Mouse (Mus musculus): ENCODE measurements at regions not wholly inside any gene's neighbourhood (a gene's known extent, or its start where the extent isn't known, plus 50 kb on each side); places are given as distances from the start of the nearest gene placed in this dataset.

DNA sequence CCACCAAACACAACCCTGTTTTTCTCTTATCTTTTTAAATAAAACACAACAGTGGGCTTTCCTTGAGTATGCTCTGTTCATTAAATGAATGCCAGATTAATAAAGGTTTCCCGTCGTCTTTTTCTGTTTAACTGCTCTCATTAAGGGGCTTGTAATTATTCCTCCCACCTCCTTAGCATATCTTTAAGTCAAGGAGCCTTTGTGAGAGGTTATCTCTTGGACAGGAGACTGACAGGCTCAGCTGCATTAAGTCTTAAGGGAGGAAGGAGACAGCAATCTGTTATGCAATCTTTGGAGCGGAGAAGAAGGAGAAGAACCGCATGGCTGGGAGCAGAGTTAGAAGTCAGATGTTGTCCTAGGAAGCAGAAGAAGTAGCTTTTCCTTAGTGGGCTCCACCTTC is 111.3 kb upstream of the Syt6 start:
- DNase-seq (ENCODE audit: extremely low spot score in 1 of 2, low spot score in 1 of 2), result no peak

- no peak for DNase-seq (ENCODE audit: extremely low spot score in 1 of 2, low spot score in 1 of 2)
Measured at GRCm38 (mm10) chr3:103464181-103464580, 110.8 kb upstream of the Syt6 start.

DNA sequence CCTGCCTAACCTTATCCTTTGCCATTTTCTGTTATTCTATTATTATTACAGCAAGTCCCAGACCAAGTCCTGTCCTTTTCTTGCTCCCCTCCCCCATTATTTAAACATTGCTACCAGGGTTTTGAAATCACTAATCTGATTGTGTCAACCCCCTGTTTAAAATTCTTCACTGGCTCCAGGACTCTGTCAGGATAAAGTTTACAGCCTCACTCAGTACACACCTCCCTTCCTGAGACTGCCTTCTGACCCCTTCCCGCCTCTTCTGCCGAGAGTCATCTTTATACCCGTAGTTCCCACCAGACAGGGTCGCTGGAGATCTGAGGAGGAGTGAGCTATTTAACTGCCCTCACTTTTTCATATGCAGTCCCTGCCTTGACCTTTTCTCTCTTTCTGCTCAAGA is 110.3 kb upstream of the Syt6 start:
- DNase-seq (ENCODE audit: extremely low spot score in 1 of 2, low spot score in 1 of 2), result no peak

DNA sequence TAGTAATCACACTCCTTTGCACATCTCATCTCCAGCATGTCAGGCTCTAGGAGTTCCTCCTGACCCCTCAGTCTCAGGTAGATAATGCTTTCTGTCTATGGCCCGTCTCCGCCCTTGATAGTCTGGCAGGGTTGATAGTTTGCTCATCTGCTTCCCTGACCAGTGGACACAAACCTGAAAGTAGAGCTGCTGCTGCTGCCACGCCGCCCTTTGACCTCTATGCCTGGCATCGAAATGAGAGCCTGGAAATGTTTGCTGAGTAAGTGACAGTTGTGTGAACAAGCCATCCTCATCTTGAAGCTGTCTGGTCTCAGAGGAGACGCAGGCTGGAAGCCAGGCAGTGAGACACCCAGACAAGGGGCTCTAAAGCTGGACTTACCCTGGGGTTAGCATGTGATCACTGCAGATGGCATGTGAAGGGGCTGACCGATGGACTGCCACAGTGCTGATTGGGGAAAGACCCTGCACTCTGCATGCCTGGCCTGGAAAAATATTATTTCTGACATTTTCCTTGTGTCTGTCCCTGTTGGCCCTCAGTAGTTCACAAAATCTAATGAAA is 109.8 kb upstream of the Syt6 start:
- DNase-seq (ENCODE audit: extremely low spot score in 1 of 2, low spot score in 1 of 2), result no peak

DNA sequence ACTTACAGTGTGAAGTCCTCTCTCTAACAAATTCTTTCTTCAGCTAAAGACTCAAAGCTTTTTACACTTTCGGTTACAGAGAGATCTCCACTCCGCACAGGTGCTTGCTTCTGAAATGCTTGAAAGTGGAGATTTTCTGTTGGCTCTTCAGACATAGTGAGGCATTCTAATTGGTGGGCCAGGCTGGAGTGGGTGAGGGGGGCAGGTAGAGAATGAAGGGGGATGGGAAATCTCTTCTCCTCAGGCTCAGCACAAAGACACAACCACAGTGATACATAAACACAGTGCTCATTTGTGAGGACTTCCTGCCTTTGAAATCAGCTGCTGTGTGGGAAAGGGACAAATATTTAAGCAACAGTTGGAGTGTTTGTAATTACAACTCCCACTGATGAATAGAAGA is 109.1 kb upstream of the Syt6 start:
- DNase-seq (ENCODE audit: extremely low spot score in 1 of 2, low spot score in 1 of 2), result no peak

DNA sequence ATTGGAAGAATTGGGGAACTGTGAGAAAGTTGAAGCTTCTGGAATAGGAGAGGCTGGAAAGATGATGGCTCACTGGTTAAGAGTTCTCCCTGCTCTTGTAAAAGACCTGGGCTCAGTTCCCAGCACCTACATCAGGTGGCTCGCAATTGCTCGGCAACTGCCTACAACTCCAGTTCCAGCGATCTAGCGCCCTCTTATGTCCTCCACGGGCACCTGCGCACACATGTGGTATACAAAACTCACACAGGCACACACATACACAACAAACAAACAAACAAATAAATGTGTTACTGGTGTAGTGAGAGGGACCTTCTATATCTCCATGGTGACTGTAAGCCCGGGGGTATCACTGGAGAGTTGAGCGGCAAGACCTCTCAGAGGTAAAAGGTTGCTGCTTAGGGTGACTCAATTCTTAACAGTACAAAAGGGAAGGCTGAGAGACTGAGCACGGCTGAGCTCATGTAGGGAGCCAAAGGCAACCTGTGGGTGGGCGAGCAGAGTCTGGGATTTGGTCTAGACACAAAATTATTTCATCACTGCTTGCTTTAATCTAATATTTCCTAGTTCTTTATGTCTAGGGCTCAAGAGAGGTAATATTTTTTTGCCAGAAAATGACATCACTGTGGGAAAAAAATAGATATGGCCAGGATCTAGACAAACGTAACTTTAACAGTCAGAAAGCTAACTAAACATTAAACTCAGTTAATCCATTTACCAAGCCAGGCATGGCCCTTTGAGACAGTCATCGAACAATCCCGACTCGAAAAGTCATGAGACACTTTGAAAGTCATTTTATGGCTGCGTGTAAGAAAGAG is 104.2 kb upstream of the Syt6 start:
- DNase-seq (ENCODE audit: extremely low spot score in 1 of 2, low spot score in 1 of 2), result no peak

- DNase-seq (ENCODE audit: extremely low spot score in 1 of 2, low spot score in 1 of 2), result no peak
Measured at GRCm38 (mm10) chr3:103472598-103472997, 102.4 kb upstream of the Syt6 start.

DNA sequence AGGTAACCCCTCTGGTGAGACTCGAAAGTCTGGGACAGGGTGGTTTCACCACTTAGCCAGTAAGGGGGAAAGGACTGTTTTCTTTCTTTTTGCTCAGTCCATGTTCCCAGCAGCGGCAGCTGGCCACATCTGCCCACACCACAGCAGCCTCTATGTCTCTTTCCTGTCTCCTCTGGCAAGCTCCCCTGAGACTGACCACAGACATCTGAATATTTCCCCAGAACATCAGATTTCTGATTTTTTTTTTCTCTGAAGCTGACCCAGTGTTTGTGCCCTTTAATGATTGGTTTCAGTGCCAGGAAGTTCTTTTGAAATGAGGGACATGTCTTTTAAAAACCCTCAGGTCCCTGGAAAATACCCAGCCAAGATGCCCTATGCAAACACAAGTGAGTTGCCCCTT is 101.7 kb upstream of the Syt6 start:
- no peak for DNase-seq (ENCODE audit: extremely low spot score in 1 of 2, low spot score in 1 of 2)

DNA sequence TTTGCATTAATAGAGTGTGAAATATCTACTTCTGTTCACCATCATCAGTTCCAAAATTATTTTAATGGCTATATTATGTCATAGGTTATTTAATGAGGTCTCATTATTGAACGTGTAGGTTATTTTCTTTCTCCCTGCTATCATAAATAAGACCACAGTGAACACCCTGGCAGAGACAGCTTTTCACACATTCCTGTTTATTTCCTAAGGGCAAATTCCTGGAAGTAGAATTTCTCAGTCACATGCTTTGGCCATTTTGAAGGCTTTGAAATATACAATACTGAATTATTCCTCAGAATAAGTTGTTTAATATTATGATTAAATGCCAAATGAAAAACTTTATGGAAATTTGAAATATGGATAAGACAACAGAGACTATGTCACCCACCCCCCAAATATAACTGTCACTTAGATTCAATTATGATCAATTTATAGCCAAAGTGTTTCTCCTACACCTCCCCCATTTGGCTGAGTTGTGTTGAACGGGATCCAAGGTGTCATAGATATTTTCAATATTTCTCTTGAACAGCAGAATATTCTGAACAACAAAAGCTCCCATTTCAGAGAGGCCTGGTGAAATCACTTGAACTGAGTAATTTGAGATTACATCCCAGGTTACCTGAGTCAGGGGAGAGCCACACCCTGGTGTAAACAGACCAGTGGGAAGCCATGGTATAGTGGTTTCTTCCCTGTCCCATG is 95.0 kb upstream of the Syt6 start:
- no peak for DNase-seq (ENCODE audit: extremely low spot score in 1 of 2, low spot score in 1 of 2)

DNA sequence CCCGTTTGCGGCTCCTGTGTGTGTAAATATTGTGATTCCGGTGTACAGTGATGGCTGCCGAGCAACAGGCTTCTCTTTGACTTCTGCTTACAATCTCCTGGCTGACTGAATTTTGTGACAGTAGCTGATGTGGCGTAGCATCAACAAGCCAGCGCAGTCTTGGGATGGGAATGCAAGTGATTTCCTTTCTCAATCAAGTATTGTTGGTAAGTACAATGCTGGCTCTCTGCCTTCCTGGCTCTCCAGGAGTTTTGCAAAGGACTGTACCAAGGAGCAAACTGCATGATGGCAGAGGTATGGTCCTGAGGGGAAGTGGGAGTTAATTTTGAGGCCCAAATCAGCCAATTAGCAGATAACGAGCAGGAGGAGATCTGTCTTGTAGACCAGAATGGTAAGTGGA is 94.4 kb upstream of the Syt6 start:
- DNase-seq (ENCODE audit: extremely low spot score in 1 of 2, low spot score in 1 of 2), result no peak

DNA sequence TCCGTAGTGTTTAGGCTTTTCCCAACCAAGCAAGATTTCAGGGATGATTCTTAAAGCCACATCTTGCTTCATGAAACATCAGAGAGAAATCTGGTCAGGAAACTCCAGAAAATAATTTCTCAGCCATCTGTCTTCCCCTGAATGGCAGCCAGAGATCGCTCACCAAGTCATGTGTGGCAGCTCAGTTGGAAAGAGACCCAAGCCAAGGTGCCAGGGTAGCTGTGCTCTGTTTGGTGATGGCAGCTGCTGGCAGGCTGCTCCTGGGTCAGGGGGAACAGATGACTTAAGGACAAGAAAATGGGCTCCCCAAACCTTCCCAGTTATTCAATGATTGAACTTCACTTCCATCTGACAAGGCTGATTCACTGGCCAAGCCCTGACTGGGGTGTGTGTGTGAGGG is 91.7 kb upstream of the Syt6 start:
- DNase-seq (ENCODE audit: extremely low spot score in 1 of 2, low spot score in 1 of 2), result no peak

- DNase-seq (ENCODE audit: extremely low spot score in 1 of 2, low spot score in 1 of 2), result no peak
Measured at GRCm38 (mm10) chr3:103483762-103484161, 91.3 kb upstream of the Syt6 start.

DNA sequence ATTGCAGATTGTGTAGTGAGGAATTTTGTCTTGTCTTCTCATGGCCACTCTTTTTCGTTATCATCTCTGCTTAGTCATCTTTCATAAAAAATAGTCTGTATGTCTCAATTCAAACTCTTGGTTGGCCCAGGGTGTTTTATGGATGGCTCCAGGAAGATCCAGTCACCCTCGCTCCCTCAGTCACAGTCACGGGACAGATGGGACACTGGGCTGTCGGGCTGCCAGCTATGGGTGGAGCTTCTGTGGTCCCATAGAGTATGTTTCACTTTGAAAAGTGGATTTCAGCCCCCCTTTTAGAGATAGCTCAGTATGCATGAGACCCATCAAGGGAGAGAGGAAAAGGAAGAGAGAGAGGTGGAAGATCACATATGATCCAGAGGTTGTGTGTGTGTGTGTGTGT is 85.2 kb upstream of the Syt6 start:
- DNase-seq (ENCODE audit: extremely low spot score in 1 of 2, low spot score in 1 of 2), result no peak

DNA sequence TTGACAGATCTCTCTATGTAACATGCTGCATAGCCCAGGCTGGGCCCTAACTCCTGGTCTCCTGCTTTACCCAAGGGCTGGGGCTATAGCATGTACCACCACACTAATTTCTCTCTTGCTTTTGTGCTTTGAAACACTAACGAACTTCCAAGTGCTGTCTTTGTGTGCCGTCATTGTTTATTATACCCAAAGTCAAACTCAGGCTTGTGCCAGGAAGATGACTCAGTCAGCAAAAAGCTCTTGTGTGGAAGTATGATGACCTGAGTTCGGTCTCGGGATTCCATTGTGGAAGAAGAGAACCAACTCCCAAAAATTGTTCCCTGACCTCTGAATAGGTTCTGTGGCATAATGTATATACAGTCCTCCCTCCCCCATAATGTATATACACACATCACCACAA is 84.1 kb upstream of the Syt6 start:
- no peak for DNase-seq (ENCODE audit: extremely low spot score in 1 of 2, low spot score in 1 of 2)

GRCm38 (mm10) chr3:103492211-103492610 is 82.8 kb upstream of the Syt6 start:
- no peak for DNase-seq (ENCODE audit: extremely low spot score in 1 of 2, low spot score in 1 of 2)

GRCm38 (mm10) chr3:103493623-103494022 is 81.4 kb upstream of the Syt6 start:
- no peak for DNase-seq (ENCODE audit: extremely low spot score in 1 of 2, low spot score in 1 of 2)

DNA sequence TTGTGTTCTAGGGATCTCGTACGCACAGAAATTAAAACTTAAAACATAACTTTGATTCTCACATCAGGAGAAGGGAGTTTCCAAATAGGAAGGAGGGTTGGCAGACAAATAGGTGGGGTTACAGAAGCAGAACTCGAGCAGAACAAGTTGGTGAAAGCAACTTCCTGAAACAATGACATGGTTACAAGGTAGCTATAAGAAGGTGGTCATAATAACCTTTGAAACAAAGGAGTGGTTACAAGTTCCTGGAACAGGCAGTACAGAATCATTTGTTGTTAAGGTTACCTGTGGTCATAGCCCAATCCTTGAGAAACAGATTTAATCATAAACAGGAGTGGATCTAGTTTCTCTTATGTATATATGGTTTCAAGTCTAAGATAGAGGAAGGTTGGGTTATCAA is 81.0 kb upstream of the Syt6 start:
- DNase-seq (ENCODE audit: extremely low spot score in 1 of 2, low spot score in 1 of 2), result no peak

GRCm38 (mm10) chr3:103496083-103496482 is 78.9 kb upstream of the Syt6 start:
- DNase-seq (ENCODE audit: extremely low spot score in 1 of 2, low spot score in 1 of 2), result no peak

DNA sequence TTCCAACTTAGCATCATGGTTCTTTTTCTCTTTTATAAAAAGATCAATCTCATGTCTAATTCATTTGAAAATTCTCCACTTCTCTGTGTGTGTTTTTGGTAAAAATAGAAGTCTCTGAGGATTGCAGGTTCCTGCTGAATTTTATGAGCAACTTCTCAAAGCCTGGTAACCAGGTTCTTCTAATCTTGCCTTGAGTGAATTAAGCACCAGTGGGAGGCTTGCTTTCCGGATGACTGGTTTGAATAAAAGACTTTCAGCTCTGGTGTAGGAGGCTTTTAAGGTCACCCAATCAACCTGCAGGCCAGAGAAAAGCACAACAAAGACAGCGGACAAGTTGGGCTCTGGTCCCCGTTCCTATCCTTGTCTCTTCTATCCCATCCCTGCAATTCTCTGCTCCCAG is 78.3 kb upstream of the Syt6 start:
- no peak for DNase-seq (ENCODE audit: extremely low spot score in 1 of 2, low spot score in 1 of 2)

- DNase-seq (ENCODE audit: extremely low spot score in 1 of 2, low spot score in 1 of 2), result no peak
Measured at GRCm38 (mm10) chr3:103497696-103498095, 77.3 kb upstream of the Syt6 start.

GRCm38 (mm10) chr3:103498458-103498857 is 76.6 kb upstream of the Syt6 start:
- no peak for DNase-seq (ENCODE audit: extremely low spot score in 1 of 2, low spot score in 1 of 2)

DNA sequence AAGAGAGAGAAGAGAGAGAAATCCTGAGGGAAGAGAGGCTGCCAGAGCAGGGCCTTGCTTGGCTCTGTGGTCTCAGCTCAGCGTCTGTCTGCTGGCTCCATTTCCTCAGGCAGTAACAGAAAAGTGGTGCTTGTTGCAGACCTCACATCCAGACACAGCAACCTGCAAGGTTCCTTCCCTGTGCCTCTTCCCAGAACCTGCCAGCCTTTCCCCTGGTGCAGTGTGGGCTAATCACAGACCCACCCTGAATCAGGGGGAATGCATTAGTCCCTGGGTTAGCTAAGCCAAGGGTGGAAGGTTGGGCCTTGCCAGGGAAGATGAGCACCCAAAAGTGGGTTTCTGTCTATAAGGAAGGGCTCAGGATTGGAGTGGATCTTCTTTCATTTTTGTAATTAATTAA is 75.2 kb upstream of the Syt6 start:
- DNase-seq (ENCODE audit: extremely low spot score in 1 of 2, low spot score in 1 of 2), result no peak

Measured in layer of hippocampus, postnatal 25 days (tissue).